Mouse (Mus musculus) kidney, adult 2 months (tissue): Measurements from ENCODE around the gene Speer4c.
"Not testable (repeated sequence)": the region's sequence is repeated elsewhere in the genome, so short reads cannot be mapped to it uniquely, and the experiment has no call there.

ENCODE experiments used
- CTCF ChIP-seq: fragments of 200-500 bp; conservative IDR thresholded peaks from 2 replicates; pipeline ENCODE4 v1.5.1; 2011; ENCODE audit warnings: low read depth, mild to moderate bottlenecking, control low read depth, low read length, moderate library complexity, mixed read lengths; ENCODE audit not compliant: insufficient read depth, insufficient read length
- POLR2A ChIP-seq: fragments of 200-500 bp; IDR thresholded peaks from one replicate; pipeline ENCODE4 v1.6.1; 2011; ENCODE audit warnings: low read depth, low read length, control low read depth

- not testable (repeated sequence) for TF ChIP-seq POLR2A, CTCF
Observed at GRCm38 (mm10) chr5:15663847-15664246, 50.2 kb downstream of the Speer4c start.
